Mouse (Mus musculus) kidney, postnatal 0 days (tissue): ENCODE results near the gene Rmnd5b. TPM values are rescaled to one million over a fixed set of nuclear protein-coding genes. Genes with fewer than 3 reads are reported as not detected.

Experiments
- ATAC-seq: fragments of 200-750 bp; cut with Nextera tagmentation; replicated peaks from 2 replicates; pipeline ENCODE4 v1.8.0; 2017; ENCODE audit warnings: low read depth, moderate number of reproducible peaks, moderate TSS enrichment, moderate library complexity; ENCODE audit not compliant: low FRiP score
- DNase-seq: peaks from one replicate; pipeline ENCODE4 v3.0.0-alpha.2; 2016; ENCODE audit warnings: low spot score
- H3K27ac ChIP-seq: fragments of 300-500 bp; sonication (generic); 2 replicates; pipeline ENCODE4 v1.5.1; 2014; ENCODE audit warnings: mild to moderate bottlenecking
- H3K27me3 ChIP-seq: fragments of 300-500 bp; sonication (generic); 2 replicates; pipeline ENCODE4 v1.6.1; 2014; ENCODE audit warnings: low read length, mixed read lengths; ENCODE audit not compliant: insufficient read depth
- H3K36me3 ChIP-seq: fragments of 300-500 bp; sonication (generic); 2 replicates; pipeline ENCODE4 v1.6.1; 2014; ENCODE audit warnings: low read length, mixed read lengths; ENCODE audit not compliant: insufficient read depth
- H3K4me1 ChIP-seq: fragments of 300-500 bp; sonication (generic); replicated peaks from 2 replicates; pipeline ENCODE4 v1.6.1; 2014; ENCODE audit warnings: antibody characterized with exemption, low read length, mixed read lengths; ENCODE audit not compliant: insufficient read depth
- H3K4me2 ChIP-seq: fragments of 300-500 bp; sonication (generic); 2 replicates; pipeline ENCODE4 v1.6.1; 2014; ENCODE audit warnings: mild to moderate bottlenecking, low read length, moderate library complexity, mixed read lengths
- H3K4me3 ChIP-seq: fragments of 300-500 bp; sonication (generic); replicated peaks from 2 replicates; pipeline ENCODE4 v1.5.1; 2014; ENCODE audit warnings: low read depth, low read length
- H3K9ac ChIP-seq: fragments of 300-500 bp; sonication (generic); 2 replicates; pipeline ENCODE4 v1.6.1; 2014; ENCODE audit warnings: low read depth, low read length
- H3K9me3 ChIP-seq: fragments of 300-500 bp; sonication (generic); replicated peaks from 2 replicates; pipeline ENCODE4 v1.6.1; 2016; ENCODE audit warnings: low read length, inconsistent platforms, mixed read lengths
- CTCF ChIP-seq: IDR thresholded peaks from 2 replicates; pipeline ENCODE4 v1.5.1; 2016; ENCODE audit warnings: antibody characterized with exemption, low read depth, mild to moderate bottlenecking, moderate library complexity
- WGBS: fragments of 180-500 bp; shearing (Covaris S2); extraction: QIAGEN DNeasy Blood & Tissue Kit; methylation state at CpG from one replicate; pipeline ENCODE4 v1.1.7; 2014; 5-methylcytosine and 5-hydroxymethylcytosine counted together
- polyA plus RNA-seq: library from polyadenylated mRNA; unstranded; fragments of >200 nt; fragmentation: Nextera tagmentation; extraction: Ambion mirVana; gene quantifications from 2 replicates; pipeline ENCODE4 v1.2.1, GENCODE M21; 2015

The Rmnd5b gene
- polyA plus RNA-seq, 1 experiment from 2014 or later, result 40.8 TPM

DNA sequence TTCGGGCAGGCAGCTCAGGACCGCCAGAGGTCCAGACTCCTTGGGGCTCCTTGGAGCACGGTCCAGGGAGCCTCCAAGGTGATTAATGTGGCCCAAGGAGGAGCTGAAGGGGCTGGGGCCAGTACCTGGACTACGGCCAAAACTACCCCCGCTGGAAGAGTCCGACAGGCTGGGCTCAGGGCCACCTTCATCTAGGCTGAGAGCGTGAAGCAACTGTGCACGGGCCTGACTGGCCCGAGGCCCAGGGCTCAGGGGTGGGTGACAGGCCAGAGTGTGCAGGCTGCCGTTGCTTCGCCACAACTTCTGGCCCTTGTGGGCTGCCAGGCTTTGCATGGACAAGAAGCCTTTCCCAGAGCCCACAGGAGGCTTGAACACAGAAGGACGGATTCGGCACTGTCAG lies 9.6 kb upstream of the Rmnd5b start:
- no peak overlapping the region for H3K4me2 ChIP-seq
- no peaks in the 10 kb centered on the region for H3K27me3 ChIP-seq
- no peak overlapping the region for H3K27ac ChIP-seq
- no peaks in the 10 kb centered on the region for H3K9me3 ChIP-seq
- ATAC-seq (no peak), DNase-seq (no peak)
- no peak overlapping the region for H3K9ac ChIP-seq
- 64% methylated on average over 13 of the region's 13 CpGs for WGBS
- peaks cover 13% of the 10 kb centered on the region; the same call in 1 of the 2 replicates for H3K36me3 ChIP-seq
- H3K4me3 ChIP-seq, result no peak overlapping the region
- peaks cover 11% of the 10 kb centered on the region; the same call in 1 of the 2 replicates for H3K4me1 ChIP-seq
- TF ChIP-seq CTCF, result no peak

DNA sequence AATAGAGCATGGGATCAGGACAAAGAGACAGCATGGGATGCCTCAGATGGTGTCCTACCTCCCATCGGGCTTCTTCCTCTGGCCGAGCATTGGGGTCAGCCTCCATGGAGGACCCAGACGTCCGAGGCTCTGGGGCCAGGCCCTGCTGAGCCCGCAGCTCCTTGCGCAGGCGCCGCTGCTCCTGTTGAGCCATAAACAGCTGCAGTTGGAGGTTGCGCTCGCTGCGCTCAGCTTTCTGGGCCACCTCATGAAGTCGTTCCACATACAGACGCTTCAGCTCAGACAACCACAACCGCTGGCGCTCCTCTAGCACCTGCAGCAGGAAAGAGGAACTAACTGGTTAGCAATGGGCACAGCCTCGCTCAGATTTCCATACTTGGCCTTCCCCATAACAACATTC lies 8.5 kb upstream of the Rmnd5b start:
- Histone ChIP-seq H3K9ac (no peak overlapping the region), H3K27ac (no peak overlapping the region), H3K4me3 (no peak overlapping the region), H3K4me2 (no peak overlapping the region), H3K4me1 (peaks cover 5% of the 10 kb centered on the region; the same call in 1 of the 2 replicates), H3K27me3 (no peaks in the 10 kb centered on the region), H3K9me3 (no peaks in the 10 kb centered on the region), H3K36me3 (peaks cover 13% of the 10 kb centered on the region; the same call in 1 of the 2 replicates)
- ATAC-seq, result no peak
- DNase-seq, result no peak
- 87% methylated on average over 16 of the region's 16 CpGs for WGBS
- TF ChIP-seq CTCF, result no peak

DNA sequence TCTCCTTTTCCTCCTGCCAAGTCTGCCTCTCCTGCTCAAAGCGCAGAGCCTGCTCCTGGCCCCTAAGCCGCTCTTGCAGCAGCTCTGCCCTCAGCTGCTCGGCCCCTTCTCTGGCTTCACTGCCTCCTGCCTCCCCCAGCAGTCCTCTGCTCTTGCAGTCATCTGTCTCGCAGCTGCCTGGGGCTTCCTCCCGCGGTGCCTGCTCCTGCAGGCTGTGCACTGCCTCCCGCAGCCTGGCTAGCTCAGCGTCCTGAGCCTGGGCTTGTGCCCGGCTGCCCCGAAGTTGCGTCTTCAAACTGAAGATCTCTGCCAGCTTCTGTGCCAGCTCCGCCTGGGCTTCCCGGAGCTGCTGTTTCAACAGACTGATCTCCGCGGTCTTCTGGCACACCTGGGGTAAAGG lies 8.1 kb upstream of the Rmnd5b start:
- H3K9ac ChIP-seq, result no peak overlapping the region
- H3K4me1 ChIP-seq, result peaks cover 4% of the 10 kb centered on the region; the same call in 1 of the 2 replicates
- H3K27ac ChIP-seq, result 0 out of 2 replicates have a peak overlapping the region, but pooled peaks have one; percentile 8
- H3K9me3 ChIP-seq, result no peaks in the 10 kb centered on the region
- 67% methylated on average over 15 of the region's 15 CpGs for WGBS
- no peak for DNase-seq
- ATAC-seq, result no peak
- H3K36me3 ChIP-seq, result peaks cover 13% of the 10 kb centered on the region; the same call in 1 of the 2 replicates
- H3K4me2 ChIP-seq, result no peak overlapping the region
- H3K4me3 ChIP-seq, result no peak overlapping the region
- H3K27me3 ChIP-seq, result no peaks in the 10 kb centered on the region
- no peak for TF ChIP-seq CTCF

DNA sequence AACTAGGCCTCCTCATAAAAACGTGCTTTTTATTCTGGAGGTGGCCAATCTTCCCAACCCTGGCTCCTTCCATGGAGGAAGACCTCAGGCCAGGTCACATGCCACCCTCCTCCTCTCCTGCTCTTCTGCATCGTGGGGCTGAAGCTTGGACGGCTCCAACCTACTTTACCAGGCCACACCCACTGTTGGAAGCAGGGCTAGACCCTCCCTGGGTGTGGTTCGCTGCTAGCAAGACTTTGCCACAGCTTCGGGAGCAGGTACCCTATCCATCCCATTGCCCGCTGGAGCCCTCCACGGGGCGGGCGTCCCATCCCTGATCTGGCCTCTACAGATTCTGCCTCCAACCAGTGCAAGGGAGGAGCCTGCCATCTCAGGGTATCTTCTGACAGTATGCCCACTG lies 7.5 kb upstream of the Rmnd5b start:
- TF ChIP-seq CTCF, result no peak
- no peak overlapping the region for H3K27ac ChIP-seq
- WGBS, result 78% methylated on average over 9 of the region's 9 CpGs
- H3K27me3 ChIP-seq, result no peaks in the 10 kb centered on the region
- H3K9me3 ChIP-seq, result no peaks in the 10 kb centered on the region
- no peak overlapping the region for H3K9ac ChIP-seq
- no peak overlapping the region for H3K4me2 ChIP-seq
- H3K36me3 ChIP-seq, result peaks cover 13% of the 10 kb centered on the region; the same call in 1 of the 2 replicates
- ATAC-seq (no peak), DNase-seq (no peak)
- H3K4me3 ChIP-seq, result no peak overlapping the region
- peaks cover 5% of the 10 kb centered on the region; the same call in 1 of the 2 replicates for H3K4me1 ChIP-seq

DNA sequence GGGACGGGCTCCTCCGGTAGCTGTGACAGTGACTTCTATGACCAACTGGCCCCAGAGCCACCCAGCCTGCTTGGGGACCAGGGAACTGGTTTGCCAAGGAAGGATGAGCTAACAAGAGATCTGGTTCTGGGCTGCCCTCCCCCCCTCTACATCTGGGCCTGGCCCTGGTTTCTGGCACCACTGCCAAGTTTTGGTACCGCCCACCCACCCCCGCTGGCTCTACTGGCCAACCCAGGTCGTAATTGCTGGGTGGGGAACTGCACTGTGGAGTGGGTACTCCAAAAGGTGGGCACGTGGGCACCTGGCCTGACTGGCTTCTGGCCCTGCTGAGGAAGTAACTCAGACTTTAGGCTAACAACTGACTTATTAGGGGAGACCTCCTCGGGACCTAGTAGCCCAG lies 5.1 kb upstream of the Rmnd5b start:
- ATAC-seq (no peak), DNase-seq (no peak)

DNA sequence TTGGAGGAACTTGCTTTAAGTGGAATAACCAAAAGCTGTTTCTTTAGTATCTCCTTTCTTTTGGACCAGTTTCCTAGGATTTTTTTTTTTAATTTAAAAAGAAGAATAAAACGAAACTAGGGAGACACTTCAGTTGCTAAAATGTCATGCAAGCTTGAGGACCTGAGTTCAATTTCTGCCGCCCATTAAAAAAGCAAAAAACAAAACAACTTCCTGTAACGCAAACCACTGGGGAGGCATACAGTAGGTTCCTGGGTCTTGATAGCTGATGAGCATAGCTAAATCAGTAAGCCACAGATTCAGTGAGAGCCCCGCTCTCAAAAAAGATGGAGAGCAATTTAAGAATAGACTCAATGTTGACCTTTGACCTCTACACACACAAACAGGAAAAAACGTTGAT lies 2.8 kb upstream of the Rmnd5b start:
- Histone ChIP-seq H3K4me2 (peak overlapping the region; percentile 50; the same call in 1 of the 2 replicates), H3K4me3 (no peak overlapping the region), H3K27ac (peak overlapping the region; percentile 77; the same call in 1 of the 2 replicates), H3K36me3 (peaks cover 4% of the 10 kb centered on the region; the same call in 1 of the 2 replicates), H3K9me3 (no peaks in the 10 kb centered on the region), H3K27me3 (no peaks in the 10 kb centered on the region), H3K4me1 (peaks cover 8% of the 10 kb centered on the region; the same call in 1 of the 2 replicates), H3K9ac (no peak overlapping the region)
- WGBS, result 67% methylated on average over 5 of the region's 5 CpGs
- no peak for TF ChIP-seq CTCF
- ATAC-seq (no peak), DNase-seq (no peak)

More for the DNA sequence above, 5.1 kb upstream of the Rmnd5b start:
- no peak overlapping the region for H3K27ac ChIP-seq
- no peak overlapping the region for H3K4me2 ChIP-seq
- peaks cover 8% of the 10 kb centered on the region; the same call in 1 of the 2 replicates for H3K4me1 ChIP-seq
- 79% methylated on average over 7 of the region's 7 CpGs for WGBS
- H3K27me3 ChIP-seq, result no peaks in the 10 kb centered on the region
- peaks cover 13% of the 10 kb centered on the region; the same call in 1 of the 2 replicates for H3K36me3 ChIP-seq
- no peaks in the 10 kb centered on the region for H3K9me3 ChIP-seq
- no peak for TF ChIP-seq CTCF
- H3K4me3 ChIP-seq, result no peak overlapping the region
- H3K9ac ChIP-seq, result no peak overlapping the region
